ENCODE assay signal across 24 mouse cellular contexts in the genomic region with DNA sequence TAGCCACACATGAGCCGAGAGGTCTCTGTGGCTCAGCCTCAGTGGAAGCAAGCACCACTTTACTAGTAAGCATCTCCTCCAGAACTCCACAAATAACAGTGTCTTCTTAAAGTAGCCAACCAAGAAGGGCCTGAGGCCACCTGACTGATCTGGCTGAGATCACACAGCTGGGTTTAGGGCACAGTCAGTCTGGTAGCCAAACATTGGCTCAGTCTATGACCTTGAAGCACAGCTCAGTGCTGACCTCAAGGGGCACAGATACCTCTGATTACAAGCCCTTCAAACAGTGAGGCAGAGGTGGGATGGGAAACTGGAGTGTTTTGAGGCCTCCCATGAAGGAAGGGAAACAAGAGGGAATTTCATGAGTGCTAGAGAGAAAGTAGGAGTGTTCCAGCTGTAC. TPM values are rescaled to one million over a fixed set of nuclear protein-coding genes. Genes with fewer than 3 reads are reported as not detected.
DNase-seq lines count a peak whose midpoint lies in the region; ATAC-seq and TF ChIP-seq lines count a peak whose summit lies in the region.
"Had no signal": no experiment of that assay in that cellular context is flagged by ENCODE, and none has a peak within 500 bp of the region (broad histone marks: within the 10 kb centered on the region; RNA-seq: fewer than 3 reads in every experiment).

No protein-coding gene starts in this region.

- intact Hi-C loops in gastrocnemius, adult 2 months (cut with DNase I), result no loop called here
- intact Hi-C loops in heart, postnatal 25 days (cut with DNase I), result no loop called here
- intact Hi-C loops in heart, postnatal 36 days (cut with DNase I), result no loop called here

- H3K36me3 ChIP-seq in heart, embryonic 11.5 days (ENCODE audit: control insufficient read depth, insufficient read depth, low read length), result no peaks in the 10 kb centered on the region
- no peaks in the 10 kb centered on the region for H3K36me3 ChIP-seq in heart, embryonic 15.5 days
- H3K36me3 ChIP-seq: embryonic facial prominence, embryonic 15.5 days; hindbrain, embryonic 12.5 days had no signal

- no peak overlapping the region for H3K4me2 ChIP-seq in heart, embryonic 11.5 days
- H3K4me2 ChIP-seq in heart, embryonic 15.5 days, result no peak overlapping the region
- H3K4me2 ChIP-seq: embryonic facial prominence, embryonic 15.5 days; hindbrain, embryonic 12.5 days had no signal

- ATAC-seq in heart, embryonic 11.5 days (replicated peaks; ENCODE audit: insufficient number of reproducible peaks, low FRiP score, low TSS enrichment), result no peak
- ATAC-seq in heart, embryonic 15.5 days (replicated peaks; ENCODE audit: insufficient number of reproducible peaks, insufficient read depth, low FRiP score, low read depth), result no peak; the same call in 1 of the 2 replicates
- ATAC-seq: forebrain, embryonic 14.5 days; hindbrain, embryonic 16.5 days; inflammation-experienced regulatory T-cells, adult 6 months; intestine, postnatal 0 days had no signal

- 0 out of 2 replicates have a peak overlapping the region, but pooled peaks have one; percentile 46 for H3K9ac ChIP-seq in heart, embryonic 11.5 days (ENCODE audit: low read depth, low read length)
- H3K9ac ChIP-seq in heart, embryonic 15.5 days, result no peak overlapping the region
- H3K9ac ChIP-seq: embryonic facial prominence, embryonic 15.5 days; hindbrain, embryonic 12.5 days had no signal

- H3K27me3 ChIP-seq in heart, embryonic 11.5 days (ENCODE audit: control insufficient read depth, insufficient read depth, low read length), result no peaks in the 10 kb centered on the region
- no peaks in the 10 kb centered on the region for H3K27me3 ChIP-seq in heart, embryonic 15.5 days
- H3K27me3 ChIP-seq: embryonic facial prominence, embryonic 15.5 days; hindbrain, embryonic 12.5 days had no signal

- peak overlapping the region; percentile 85 for H3K27ac ChIP-seq in gastrocnemius, adult 2 months
- peak overlapping the region; percentile 68 for H3K27ac ChIP-seq in heart, embryonic 11.5 days (ENCODE audit: low read depth, low read length)
- peak overlapping the region; percentile 68 for H3K27ac ChIP-seq in heart, embryonic 15.5 days
- peak overlapping the region; percentile 27; the same call in 1 of the 2 replicates for H3K27ac ChIP-seq in brown adipose tissue, adult 24 weeks (replicated peaks; ENCODE audit: low read depth, low read length)
- H3K27ac ChIP-seq: embryonic facial prominence, embryonic 15.5 days; forebrain, embryonic 10.5 days; hindbrain, embryonic 12.5 days; kidney, postnatal 0 days had no signal

- peaks cover 22% of the 10 kb centered on the region for H3K4me1 ChIP-seq in heart, embryonic 11.5 days (ENCODE audit: control insufficient read depth, insufficient read depth, low read length)
- H3K4me1 ChIP-seq in heart, embryonic 15.5 days (replicated peaks), result peaks cover 43% of the 10 kb centered on the region
- H3K4me1 ChIP-seq in brown adipose tissue, adult 24 weeks (ENCODE audit: control insufficient read depth, insufficient read depth, insufficient read length, low read length), result no peaks in the 10 kb centered on the region
- H3K4me1 ChIP-seq: hindbrain, embryonic 12.5 days had no signal

- TF ChIP-seq CTCF in gastrocnemius, adult 2 months (IDR thresholded peaks at IDR 0.05), result no peak

- DNase-seq in gastrocnemius, adult 2 months, result peak; percentile 41
- DNase-seq in gastrocnemius, adult 8-10 months (ENCODE audit: low spot score in 2 of 2), result no peak
- DNase-seq in heart, postnatal 25 days (ENCODE audit: low spot score), result no peak
- DNase-seq in heart, postnatal 36 days, result no peak
- DNase-seq in right cerebral cortex, postnatal 4 days, result no peak
- DNase-seq: adrenal gland, adult 2 months; adrenal gland, postnatal 25 days; cerebellum, adult 8-10 months; cerebellum, postnatal 14 days; embryo, embryonic 11 days; gastrocnemius, postnatal 25 days; kidney, adult 8-10 months had no signal

- 79% methylated on average over 1 of the region's 1 CpGs for WGBS in heart, embryonic 11.5 days (ENCODE audit: insufficient replicate concordance)
- 68% methylated on average over 1 of the region's 1 CpGs for WGBS in heart, embryonic 15.5 days

- H3K9me3 ChIP-seq in heart, embryonic 11.5 days (replicated peaks; ENCODE audit: control insufficient read depth, low read length), result no peaks in the 10 kb centered on the region
- H3K9me3 ChIP-seq in heart, embryonic 15.5 days (replicated peaks), result no peaks in the 10 kb centered on the region
- H3K9me3 ChIP-seq: embryonic facial prominence, embryonic 15.5 days; forebrain, embryonic 10.5 days; hindbrain, embryonic 12.5 days had no signal

- H3K4me3 ChIP-seq in gastrocnemius, adult 2 months, result peak overlapping the region; percentile 29
- no peak overlapping the region for H3K4me3 ChIP-seq in heart, embryonic 11.5 days (ENCODE audit: low read depth, low read length)
- no peak overlapping the region for H3K4me3 ChIP-seq in heart, embryonic 15.5 days
- no peak overlapping the region for H3K4me3 ChIP-seq in brown adipose tissue, adult 24 weeks (ENCODE audit: insufficient read depth, low read depth, low read length)
- H3K4me3 ChIP-seq: embryonic facial prominence, embryonic 15.5 days; erythroblast, embryonic 14.5 days; forebrain, embryonic 10.5 days; hindbrain, embryonic 12.5 days had no signal

RNA-seq across cellular contexts. Expression of gene Slc35e1, which starts 20.2 kb away (rescaled TPM):
- 10 to 100 TPM; 44.8 to 52.0 TPM for total RNA-seq in gastrocnemius, adult 2 months (2021)
- 10 to 100 TPM; 51.0 to 59.0 (median 54.8) TPM for total RNA-seq in gastrocnemius, adult 8-10 months (2022)
- polyA plus RNA-seq in heart, embryonic 11.5 days (2014; fragmentation: Nextera tagmentation; extraction: Ambion mirVana), result 12.2 and 12.6 TPM in 2 replicates
- 10 to 100 TPM; 70.1 to 70.3 TPM for total RNA-seq in heart, postnatal 25 days (2021)
- polyA plus RNA-seq in heart, embryonic 15.5 days (2015; fragmentation: Nextera tagmentation; extraction: Ambion mirVana), result 12.7 and 18.6 TPM in 2 replicates
- 10 to 100 TPM; 68.5 to 72.2 TPM for total RNA-seq in heart, postnatal 36 days (2021)
- 15.0 and 15.8 TPM in 2 replicates for polyA plus RNA-seq in brown adipose tissue, adult 24 weeks (2012; ENCODE audit: insufficient read depth, insufficient read length, missing spikeins)

RNA-seq across cellular contexts. Expression of gene Med26, which starts 35.4 kb away (rescaled TPM):
- total RNA-seq in gastrocnemius, adult 2 months (2021), result 10 to 100 TPM in 1 of 2 experiments, 1 to 10 TPM in 1; 7.0 to 17.2 TPM
- 1 to 10 TPM; 6.5 to 8.3 (median 7.7) TPM for total RNA-seq in gastrocnemius, adult 8-10 months (2022)
- 8.5 and 9.0 TPM in 2 replicates for polyA plus RNA-seq in heart, embryonic 11.5 days (2014; fragmentation: Nextera tagmentation; extraction: Ambion mirVana)
- 1 to 10 TPM; 7.7 to 9.1 TPM for total RNA-seq in heart, postnatal 25 days (2021)
- 8.8 and 11.5 TPM in 2 replicates for polyA plus RNA-seq in heart, embryonic 15.5 days (2015; fragmentation: Nextera tagmentation; extraction: Ambion mirVana)
- total RNA-seq in heart, postnatal 36 days (2021), result 1 to 10 TPM; 7.6 to 7.9 TPM
- polyA plus RNA-seq in brown adipose tissue, adult 24 weeks (2012; ENCODE audit: insufficient read depth, insufficient read length, missing spikeins), result 3.3 TPM in 2 replicates

RNA-seq across cellular contexts. Expression of gene Cherp, which starts 37.6 kb away (rescaled TPM):
- total RNA-seq in gastrocnemius, adult 2 months (2021), result 10 to 100 TPM; 19.7 to 26.1 TPM
- total RNA-seq in gastrocnemius, adult 8-10 months (2022), result 10 to 100 TPM; 23.3 to 28.2 (median 25.7) TPM
- 42.2 and 44.5 TPM in 2 replicates for polyA plus RNA-seq in heart, embryonic 11.5 days (2014; fragmentation: Nextera tagmentation; extraction: Ambion mirVana)
- 10 to 100 TPM; 33.5 to 35.2 TPM for total RNA-seq in heart, postnatal 25 days (2021)
- 36.1 and 44.9 TPM in 2 replicates for polyA plus RNA-seq in heart, embryonic 15.5 days (2015; fragmentation: Nextera tagmentation; extraction: Ambion mirVana)
- total RNA-seq in heart, postnatal 36 days (2021), result 10 to 100 TPM; 36.4 to 45.2 TPM
- polyA plus RNA-seq in brown adipose tissue, adult 24 weeks (2012; ENCODE audit: insufficient read depth, insufficient read length, missing spikeins), result 12.8 and 17.7 TPM in 2 replicates

RNA-seq across cellular contexts. Expression of gene Smim7, which starts 58.2 kb away (rescaled TPM):
- 10 to 100 TPM; 64.8 to 65.9 TPM for total RNA-seq in gastrocnemius, adult 2 months (2021)
- 10 to 100 TPM; 69.1 to 77.1 (median 75.1) TPM for total RNA-seq in gastrocnemius, adult 8-10 months (2022)
- 101 and 114 TPM in 2 replicates for polyA plus RNA-seq in heart, embryonic 11.5 days (2014; fragmentation: Nextera tagmentation; extraction: Ambion mirVana)
- 100 to 1,000 TPM; 125 to 134 TPM for total RNA-seq in heart, postnatal 25 days (2021)
- 94.2 and 102 TPM in 2 replicates for polyA plus RNA-seq in heart, embryonic 15.5 days (2015; fragmentation: Nextera tagmentation; extraction: Ambion mirVana)
- total RNA-seq in heart, postnatal 36 days (2021), result 100 to 1,000 TPM; 129 to 135 TPM
- 92.7 and 120 TPM in 2 replicates for polyA plus RNA-seq in brown adipose tissue, adult 24 weeks (2012; ENCODE audit: insufficient read depth, insufficient read length, missing spikeins)

RNA-seq across cellular contexts. Expression of gene Tmem38a, which starts 59.2 kb away (rescaled TPM):
- 1,000 to 10,000 TPM; 1,184 to 1,285 TPM for total RNA-seq in gastrocnemius, adult 2 months (2021)
- 1,000 to 10,000 TPM; 1,273 to 1,305 (median 1,290) TPM for total RNA-seq in gastrocnemius, adult 8-10 months (2022)
- polyA plus RNA-seq in heart, embryonic 11.5 days (2014; fragmentation: Nextera tagmentation; extraction: Ambion mirVana), result 55.4 and 64.6 TPM in 2 replicates
- total RNA-seq in heart, postnatal 25 days (2021), result 100 to 1,000 TPM; 453 to 459 TPM
- polyA plus RNA-seq in heart, embryonic 15.5 days (2015; fragmentation: Nextera tagmentation; extraction: Ambion mirVana), result 87.4 and 91.5 TPM in 2 replicates
- total RNA-seq in heart, postnatal 36 days (2021), result 100 to 1,000 TPM; 447 to 482 TPM
- 15.0 and 25.4 TPM in 2 replicates for polyA plus RNA-seq in brown adipose tissue, adult 24 weeks (2012; ENCODE audit: insufficient read depth, insufficient read length, missing spikeins)

Comparison
In these comparisons a context has a peak if more than half of its experiments do, and no peak if none do; other contexts are left out.
1. H3K27ac ChIP-seq: peak in every context shown above with its lines; median percentile 85 in gastrocnemius, adult 2 months; 68 in heart, embryonic 11.5 days; 68 in heart, embryonic 15.5 days; 27 in brown adipose tissue, adult 24 weeks.